Mouse (Mus musculus): Measurements from ENCODE around the gene Trim59. TPM values are rescaled to one million over a fixed set of nuclear protein-coding genes. Genes with fewer than 3 reads are reported as not detected.

Gene Trim59
- polyA plus RNA-seq, 1 experiment, result 0.35 TPM

GRCm38 (mm10) chr3:69006246-69006760 lies 38.3 kb downstream of the Trim59 start:
- H3K36me3 ChIP-seq (replicated peaks; ENCODE audit: low read length), result peaks cover 16% of the 10 kb centered on the region
- TF ChIP-seq GATA1 (IDR thresholded peaks at IDR 0.05; ENCODE audit: borderline replicate concordance, low read length) (no peak), FLI1 (IDR thresholded peaks at IDR 0.05; ENCODE audit: low read length) (no peak)
- H3K4me3 ChIP-seq (replicated peaks), result peak overlapping the region; percentile 100
- H3K4me1 ChIP-seq, result peaks cover 25% of the 10 kb centered on the region
- no peaks in the 10 kb centered on the region for H3K27me3 ChIP-seq (replicated peaks)
- no peaks in the 10 kb centered on the region for H3K9me3 ChIP-seq

GRCm38 (mm10) chr3:69005338-69006245 lies 39.0 kb downstream of the Trim59 start:
- H3K9me3 ChIP-seq, result no peaks in the 10 kb centered on the region
- H3K4me1 ChIP-seq, result peaks cover 25% of the 10 kb centered on the region
- H3K36me3 ChIP-seq (replicated peaks; ENCODE audit: low read length), result peaks cover 16% of the 10 kb centered on the region
- peak overlapping the region; percentile 100 for H3K4me3 ChIP-seq (replicated peaks)
- no peak for TF ChIP-seq FLI1 (IDR thresholded peaks at IDR 0.05; ENCODE audit: low read length)
- H3K27me3 ChIP-seq (replicated peaks), result no peaks in the 10 kb centered on the region

- Histone ChIP-seq H3K4me3 (replicated peaks) (peak within 1 kb of the TSS; percentile 100), H3K9me3 (no peaks in the 10 kb centered on the region), H3K4me1 (peaks cover 24% of the 10 kb centered on the region), H3K36me3 (replicated peaks; ENCODE audit: low read length) (peaks cover 12% of the 10 kb centered on the region), H3K27me3 (replicated peaks) (no peaks in the 10 kb centered on the region)
- TF ChIP-seq GATA1 (IDR thresholded peaks at IDR 0.05; ENCODE audit: borderline replicate concordance, low read length), result no peak
- peak; percentile 29; the same call in 1 of the 2 replicates for TF ChIP-seq FLI1 (IDR thresholded peaks at IDR 0.05; ENCODE audit: low read length)
These were observed 39.9 kb downstream of the Trim59 start, which contains the start of the genes Ift80 and Smc4 for GRCm38 (mm10) chr3:69004437-69005337. Gene Ift80 (minus strand): TSS chr3:69004570. Gene Smc4 (plus strand): TSS chr3:69004738.

GRCm38 (mm10) chr3:69004055-69004436 lies 40.5 kb downstream of the Trim59 start:
- Histone ChIP-seq H3K4me1 (peaks cover 20% of the 10 kb centered on the region), H3K9me3 (no peaks in the 10 kb centered on the region), H3K36me3 (replicated peaks; ENCODE audit: low read length) (peaks cover 7% of the 10 kb centered on the region), H3K4me3 (replicated peaks) (peak overlapping the region; percentile 100), H3K27me3 (replicated peaks) (no peaks in the 10 kb centered on the region)
- TF ChIP-seq GATA1 (IDR thresholded peaks at IDR 0.05; ENCODE audit: borderline replicate concordance, low read length) (no peak), FLI1 (IDR thresholded peaks at IDR 0.05; ENCODE audit: low read length) (no peak)

GRCm38 (mm10) chr3:69002781-69003180 lies 41.8 kb downstream of the Trim59 start:
- Histone ChIP-seq H3K4me3 (replicated peaks) (no peak overlapping the region), H3K4me1 (peaks cover 10% of the 10 kb centered on the region), H3K36me3 (replicated peaks; ENCODE audit: low read length) (peaks cover 7% of the 10 kb centered on the region), H3K9me3 (no peaks in the 10 kb centered on the region), H3K27me3 (replicated peaks) (no peaks in the 10 kb centered on the region)
- TF ChIP-seq FLI1 (IDR thresholded peaks at IDR 0.05; ENCODE audit: low read length), result no peak
- TF ChIP-seq GATA1 (IDR thresholded peaks at IDR 0.05; ENCODE audit: borderline replicate concordance, low read length), result no peak

- Histone ChIP-seq H3K4me3 (replicated peaks) (no peak overlapping the region), H3K9me3 (no peaks in the 10 kb centered on the region), H3K36me3 (replicated peaks; ENCODE audit: low read length) (peaks cover 32% of the 10 kb centered on the region), H3K27me3 (replicated peaks) (no peaks in the 10 kb centered on the region), H3K4me1 (no peaks in the 10 kb centered on the region)
- no peak for TF ChIP-seq FLI1 (IDR thresholded peaks at IDR 0.05; ENCODE audit: low read length)
- TF ChIP-seq GATA1 (IDR thresholded peaks at IDR 0.05; ENCODE audit: borderline replicate concordance, low read length), result no peak
These were observed 58.0 kb downstream of the Trim59 start for GRCm38 (mm10) chr3:68986550-68986949.

Other genes starting within 250 kb of the Trim59 start
- 0.03 TPM in 1 of 2 replicates, not detected in the other for gene 1110032F04Rik, start 175.2 kb downstream of the Trim59 start, polyA plus RNA-seq (2012; ENCODE audit: insufficient read depth, low replicate concordance)
- gene Ift80, start 40.2 kb downstream of the Trim59 start, polyA plus RNA-seq (2012; ENCODE audit: insufficient read depth, low replicate concordance), result 0.10 TPM in 1 of 2 replicates, not detected in the other
- gene Smc4, start 40.0 kb downstream of the Trim59 start, polyA plus RNA-seq (2012; ENCODE audit: insufficient read depth, low replicate concordance), result 28.7 and 32.9 TPM in 2 replicates
- 4.2 and 5.1 TPM in 2 replicates for gene Kpna4, start 82.4 kb upstream of the Trim59 start, polyA plus RNA-seq (2012; ENCODE audit: insufficient read depth, low replicate concordance)
- gene Arl14, start 177.7 kb upstream of the Trim59 start, polyA plus RNA-seq (2012; ENCODE audit: insufficient read depth, low replicate concordance), result not detected in 2 replicates